Mouse (Mus musculus) gastrocnemius, postnatal 36 days (tissue): ENCODE data around the gene Tmtc2. TPM values are rescaled to one million over a fixed set of nuclear protein-coding genes. Genes with fewer than 3 reads are reported as not detected.

Experiments
- DNase-seq, 2 experiments: peaks; one replicate each; pipeline ENCODE4 v3.0.0; 2022
- intact Hi-C: fragments of 180-260 bp; cut with DNase I; formaldehyde crosslinking; loops from one replicate; pipeline ENCODE4 v1.15.1; 2025
- total RNA-seq, 2 experiments: library from RNA; stranded (reverse); gene quantifications; 2 replicates each; pipeline ENCODE4 v1.2.3; 2021

The Tmtc2 gene
- total RNA-seq, 2 experiments from 2014 or later, result 1.1 to 1.3 TPM

DNA sequence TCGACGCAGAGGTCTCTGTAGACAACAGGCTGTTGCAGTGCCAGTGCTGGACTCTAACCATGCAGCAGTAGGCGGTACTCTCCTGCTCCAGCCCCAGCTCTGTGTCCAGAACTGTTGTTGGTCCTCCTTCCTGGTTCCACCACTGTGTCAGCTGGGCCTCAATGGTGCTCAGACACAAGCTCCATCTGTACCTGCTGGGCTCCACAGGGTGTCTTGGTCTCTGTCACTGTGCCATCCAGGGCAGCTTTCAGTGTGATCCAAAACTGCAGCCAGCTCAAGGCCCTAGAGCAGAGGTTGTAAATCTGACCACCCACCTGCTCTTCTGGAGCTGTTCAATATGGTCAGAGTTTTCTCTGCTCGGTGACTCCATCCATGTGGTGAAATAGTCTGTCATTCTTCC, 68.2 kb downstream of the Tmtc2 start:
- intact Hi-C loops, result no loop called here
- no peak for DNase-seq

DNA sequence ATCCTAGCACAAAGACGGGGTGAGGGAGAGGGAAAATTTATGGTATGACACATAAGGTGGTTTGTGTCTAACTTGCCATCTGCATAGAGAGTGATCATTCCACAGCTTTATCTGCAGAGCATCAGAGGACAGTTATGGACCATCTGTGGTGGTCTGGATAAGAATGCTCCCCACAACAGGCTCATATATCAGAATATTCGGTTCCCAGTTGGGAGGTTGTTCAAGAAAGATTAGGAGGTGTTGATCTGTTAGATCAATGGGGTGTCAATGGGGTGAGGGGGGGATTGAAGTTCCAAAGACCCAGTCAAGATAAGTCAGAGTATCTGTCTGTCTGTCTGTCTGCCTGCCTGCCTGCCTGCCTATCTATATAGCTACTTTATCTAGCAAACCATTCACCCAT, 69.8 kb downstream of the Tmtc2 start:
- intact Hi-C loops, result no loop called here
- no peak for DNase-seq

DNA sequence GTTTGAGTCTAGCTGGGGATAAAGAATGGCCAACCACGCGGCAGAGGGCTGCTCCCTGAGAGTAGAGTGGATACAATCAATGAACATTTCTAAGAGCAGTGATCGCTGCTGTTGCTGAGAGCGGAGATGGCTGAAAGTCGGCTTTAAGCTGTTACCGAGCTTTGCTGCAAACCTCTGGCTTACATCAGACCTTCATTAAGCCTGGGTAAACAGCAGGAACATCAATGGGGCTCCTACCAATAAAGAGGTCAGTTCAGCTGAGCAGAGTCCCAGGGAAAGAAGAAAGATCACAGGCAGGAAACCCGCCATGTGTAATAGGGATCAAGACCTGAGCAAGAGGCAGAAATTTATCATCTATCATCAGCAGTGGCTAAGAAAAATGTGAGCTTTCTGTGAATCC, 72.5 kb downstream of the Tmtc2 start:
- intact Hi-C loops, result no loop called here
- no peak for DNase-seq

DNA sequence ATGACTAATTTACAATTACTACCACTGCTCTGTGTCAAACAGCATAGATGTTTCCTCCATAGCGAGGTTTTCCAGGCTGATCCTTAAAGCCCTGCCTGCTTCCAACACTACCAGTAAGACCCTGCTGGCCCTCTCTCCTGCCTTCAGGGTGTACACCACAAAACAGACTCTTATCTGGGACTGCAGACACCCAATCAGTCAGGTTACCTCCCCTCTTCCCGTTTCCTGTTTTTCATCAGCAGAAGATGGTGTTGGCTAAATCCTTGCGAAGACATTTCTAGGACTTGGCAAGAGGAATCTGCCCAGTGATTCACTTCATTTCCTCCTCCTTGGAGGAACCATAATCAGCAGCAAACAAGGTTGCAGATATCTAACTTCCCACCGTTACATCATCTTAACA, 73.8 kb downstream of the Tmtc2 start:
- DNase-seq, result no peak
- intact Hi-C loops, result no loop called here

DNA sequence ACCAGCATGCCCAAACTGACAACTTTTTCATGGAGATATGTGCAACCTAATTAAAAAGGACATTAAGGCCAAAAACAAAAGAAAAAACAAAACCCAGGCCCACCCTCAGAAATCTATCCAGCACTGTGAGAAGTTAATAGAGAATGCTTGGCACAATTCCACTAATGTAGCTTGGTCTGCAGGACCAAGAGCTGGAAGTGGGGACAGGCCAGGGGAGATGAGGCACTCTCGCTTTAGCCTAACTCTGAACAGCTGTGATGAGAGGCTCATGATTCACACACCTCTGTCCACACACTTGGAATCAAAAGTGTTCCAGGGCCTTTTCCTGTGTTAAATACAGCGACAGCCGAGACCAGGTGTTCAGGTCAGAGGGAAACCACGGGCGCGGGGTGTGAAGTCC, 79.0 kb downstream of the Tmtc2 start:
- intact Hi-C loops, result no loop called here
- DNase-seq, result no peak

DNA sequence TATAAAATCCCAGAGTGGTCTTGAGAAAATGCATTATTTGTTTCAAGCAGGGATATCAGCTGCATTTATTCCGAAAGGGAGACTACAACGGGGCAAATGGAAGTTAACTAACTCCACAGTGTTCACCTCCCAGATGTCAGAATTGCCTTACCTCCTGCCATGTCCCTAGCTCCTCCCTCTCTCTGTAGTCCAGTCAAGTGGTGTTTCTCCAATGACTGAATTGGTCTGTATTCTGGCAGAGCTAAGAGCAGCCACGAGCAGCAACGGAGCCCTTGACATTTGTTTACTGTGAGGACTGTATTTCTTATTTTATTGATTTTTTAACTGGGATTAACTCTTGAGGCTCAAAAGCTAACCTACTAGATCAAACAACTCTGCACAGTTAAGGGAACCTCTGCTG, 81.8 kb downstream of the Tmtc2 start:
- intact Hi-C loops, result no loop called here
- DNase-seq, result no peak

DNA sequence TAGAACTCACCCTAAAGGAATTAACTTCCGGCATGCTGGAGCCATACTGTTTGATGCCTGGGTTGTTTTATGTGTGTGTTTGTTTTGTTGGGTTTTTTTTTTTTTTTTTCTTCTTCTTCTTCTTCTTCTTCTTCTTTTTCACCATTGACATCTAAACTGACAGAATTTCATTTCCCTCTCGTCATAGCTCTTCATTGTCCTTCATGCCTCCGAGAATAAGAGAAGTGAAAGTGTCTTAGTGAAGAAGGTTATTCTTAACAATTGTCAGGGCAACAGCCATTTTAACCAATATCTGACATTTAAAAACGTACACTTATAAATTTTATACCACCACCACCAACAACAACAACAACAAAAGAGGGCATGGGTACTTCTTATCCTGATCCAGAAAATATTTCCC, 83.5 kb downstream of the Tmtc2 start:
- intact Hi-C loops, result no loop called here
- no peak for DNase-seq

DNA sequence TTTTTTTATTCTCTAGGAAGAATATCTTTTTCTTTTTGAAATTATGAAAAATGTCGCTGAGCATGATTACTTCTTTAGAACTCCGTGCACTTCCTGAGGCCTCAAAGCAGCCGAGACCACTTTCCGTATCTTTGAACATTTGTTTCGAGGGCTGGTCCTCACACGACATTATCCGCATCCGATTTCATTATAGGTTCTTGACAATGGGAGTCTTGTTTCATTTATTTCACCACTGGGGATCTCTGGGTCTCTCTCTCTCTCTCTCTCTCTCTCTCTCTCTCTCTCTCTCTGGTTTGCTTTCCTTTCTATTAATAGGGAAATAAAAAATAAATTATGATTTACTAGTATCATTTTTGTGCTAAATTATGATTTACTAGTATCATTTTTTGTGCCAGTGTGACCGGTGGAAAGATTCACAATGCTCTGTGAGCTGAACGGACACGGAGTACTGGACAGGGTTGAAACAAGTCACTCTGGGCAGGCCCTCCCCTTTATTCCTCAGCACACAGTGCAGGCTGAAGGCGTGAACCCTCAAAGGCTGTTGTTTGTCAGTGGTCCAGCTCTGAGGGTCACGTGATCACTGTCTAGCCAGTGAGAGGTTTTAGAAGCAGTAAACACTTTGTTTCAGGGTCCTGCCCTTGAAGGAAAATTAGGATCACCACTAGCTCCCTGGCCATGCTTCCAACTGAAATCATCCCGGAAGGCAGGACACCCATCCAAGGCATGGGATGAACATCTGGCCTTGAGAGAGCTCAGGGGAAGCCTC, 84.1 kb downstream of the Tmtc2 start:
- intact Hi-C loops, result no loop called here
- DNase-seq, result peak; percentile 67 to 84

DNA sequence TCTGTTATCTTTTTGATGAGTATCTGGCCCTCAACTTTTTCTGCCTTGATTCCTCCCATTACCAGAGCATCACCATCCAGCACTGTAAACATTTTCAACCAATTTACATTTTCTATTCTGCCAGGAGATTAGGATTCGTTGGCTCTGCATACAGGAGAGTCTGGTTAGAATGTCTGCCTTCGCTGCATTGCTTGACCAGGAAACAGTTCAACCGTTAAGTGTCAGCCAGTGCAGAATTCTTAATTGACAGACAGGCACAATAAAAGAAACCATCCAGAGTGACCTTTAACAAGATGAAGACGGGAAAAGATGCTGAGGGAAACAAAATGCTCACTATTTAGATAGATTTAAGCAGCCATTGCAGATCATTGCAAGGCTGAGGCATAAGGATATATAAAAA, 87.3 kb downstream of the Tmtc2 start:
- intact Hi-C loops, result no loop called here
- no peak for DNase-seq

DNA sequence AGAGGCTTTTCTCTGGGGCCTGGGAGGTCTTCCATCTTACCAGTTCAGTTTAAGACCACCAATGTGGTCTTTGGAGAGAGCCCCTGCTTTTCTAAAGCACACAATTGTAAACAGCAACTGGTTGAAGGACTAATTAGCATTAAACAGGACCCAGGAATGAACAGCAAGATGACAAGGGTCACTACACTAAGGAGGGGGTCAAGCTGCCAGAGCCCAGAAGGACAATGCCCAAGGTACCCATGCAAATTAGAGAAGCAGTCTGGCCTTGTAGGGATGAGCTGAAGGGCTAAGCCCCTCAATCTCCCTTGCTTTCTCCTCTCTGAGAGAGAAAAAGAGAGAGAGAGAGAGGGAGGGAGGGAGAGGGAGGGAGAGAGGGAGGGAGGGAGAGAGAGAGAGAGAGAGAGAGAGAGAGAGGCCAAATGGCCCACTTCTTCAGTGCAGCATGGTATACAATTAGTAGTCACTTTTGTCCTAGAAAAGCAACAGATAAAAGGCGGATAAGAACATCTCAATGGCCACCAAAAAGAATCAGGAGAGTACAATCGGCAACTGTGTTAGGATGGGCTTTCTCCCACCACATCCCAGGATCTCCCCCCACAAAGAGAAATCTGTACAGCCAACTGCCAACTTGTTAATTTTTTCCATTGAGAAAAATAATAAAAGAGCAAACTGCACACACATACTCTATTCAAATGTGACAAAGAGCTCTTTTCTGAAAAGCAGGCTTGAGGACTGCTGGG, 89.7 kb downstream of the Tmtc2 start:
- intact Hi-C loops, result no loop called here
- no peak for DNase-seq

DNA sequence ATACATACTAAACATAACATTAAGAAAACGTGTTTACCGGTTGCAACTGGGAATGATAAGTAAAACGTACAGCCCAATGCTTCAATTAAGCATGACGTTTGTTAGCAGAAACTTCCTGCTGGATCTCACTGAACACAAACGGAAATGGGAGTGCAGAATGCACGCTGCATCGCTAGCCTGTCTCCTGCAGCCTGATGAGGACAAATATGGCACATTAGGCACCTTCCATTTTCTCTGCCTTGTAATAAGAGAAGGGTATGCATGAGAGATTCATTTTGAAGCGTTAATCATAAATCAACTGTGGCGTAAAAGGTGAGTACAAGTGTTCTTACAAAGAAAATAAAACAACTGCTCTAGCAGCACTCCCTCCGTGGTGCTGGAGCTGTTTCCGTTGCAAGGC, 94.5 kb downstream of the Tmtc2 start:
- intact Hi-C loops, result no loop called here
- no peak for DNase-seq

DNA sequence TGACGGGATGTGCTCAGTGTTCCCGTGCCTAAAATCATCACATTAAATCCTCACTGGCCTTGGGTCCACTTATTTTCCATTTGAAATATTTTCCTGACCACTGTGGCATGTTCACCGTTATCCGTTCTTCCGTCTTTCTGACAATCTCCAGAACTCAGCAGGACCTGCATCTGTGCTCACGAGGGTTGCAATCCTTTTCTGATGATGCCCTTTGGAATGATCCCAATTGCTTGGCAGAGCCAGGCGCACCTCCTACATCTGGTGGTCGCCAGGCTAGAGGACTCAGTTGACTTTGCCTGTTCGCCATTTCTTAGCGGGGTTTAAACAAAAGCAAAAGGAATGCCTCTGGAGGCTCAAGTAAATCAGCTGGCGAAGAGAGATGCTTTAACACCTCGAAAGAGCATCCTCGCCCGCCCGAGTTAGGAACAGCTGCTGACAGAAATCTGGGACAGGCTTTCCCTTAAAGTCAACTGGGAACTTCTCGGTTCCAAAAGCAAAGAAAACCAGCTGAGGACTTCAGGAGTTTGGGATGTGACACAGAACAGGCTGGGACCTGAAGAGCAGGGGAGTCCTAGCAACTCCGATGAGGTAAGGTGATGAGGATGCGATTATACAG, 96.5 kb downstream of the Tmtc2 start:
- DNase-seq, result peak in 1 of 2 experiments; percentile 5
- intact Hi-C loops, result no loop called here

DNA sequence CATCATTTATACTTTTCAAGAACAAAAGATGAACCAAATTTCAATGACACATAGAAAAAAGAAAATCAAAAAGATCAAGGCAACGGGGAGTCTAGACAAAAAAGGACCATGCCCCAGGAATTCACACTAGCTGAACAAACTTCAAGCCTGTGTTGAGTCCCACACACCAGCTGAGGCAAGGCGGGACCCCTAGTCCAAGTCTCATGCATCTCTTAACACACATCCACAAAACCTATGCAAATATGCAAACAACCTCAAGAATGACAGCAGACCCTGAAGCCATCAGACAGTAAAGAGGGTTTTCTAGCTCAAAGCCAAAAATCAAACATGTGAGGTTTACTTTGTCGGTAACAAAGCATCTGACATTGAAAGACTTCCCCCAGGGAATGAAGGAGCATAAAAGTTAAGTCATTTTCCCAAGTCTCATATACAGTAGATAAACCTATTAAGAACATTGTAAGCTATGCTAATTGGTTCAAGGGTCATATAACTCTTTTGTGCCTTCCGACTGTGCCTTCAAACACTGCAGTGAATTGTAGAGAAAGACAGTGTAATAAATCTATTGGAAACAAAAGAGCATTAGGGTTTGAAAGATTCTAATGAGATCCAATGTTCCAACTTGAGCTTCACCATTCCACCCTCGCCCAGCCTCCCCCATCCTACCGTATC, 100.0 kb downstream of the Tmtc2 start:
- intact Hi-C loops, result no loop called here

DNA sequence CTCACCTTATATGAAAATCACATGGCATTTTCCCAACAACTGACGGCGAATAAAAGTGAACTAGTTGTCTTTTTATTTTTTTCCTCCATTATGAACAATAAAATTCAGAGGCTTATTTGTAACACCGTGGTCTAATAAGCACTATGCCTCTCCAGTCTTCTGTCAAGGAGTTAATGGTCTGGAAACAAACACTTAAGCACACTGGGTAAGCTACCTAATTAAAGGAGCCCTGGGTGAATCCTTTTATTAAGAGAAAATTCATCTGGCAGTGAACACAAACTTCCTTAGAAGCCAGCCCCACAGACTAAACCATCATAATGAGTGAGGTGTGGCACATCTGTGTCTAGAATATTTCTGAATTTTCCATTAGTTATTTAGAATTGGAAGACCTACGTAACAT, 109.9 kb downstream of the Tmtc2 start:
- DNase-seq, result no peak
- intact Hi-C loops, result no loop called here

More for the DNA sequence above, 100.0 kb downstream of the Tmtc2 start:
- no peak for DNase-seq

DNA sequence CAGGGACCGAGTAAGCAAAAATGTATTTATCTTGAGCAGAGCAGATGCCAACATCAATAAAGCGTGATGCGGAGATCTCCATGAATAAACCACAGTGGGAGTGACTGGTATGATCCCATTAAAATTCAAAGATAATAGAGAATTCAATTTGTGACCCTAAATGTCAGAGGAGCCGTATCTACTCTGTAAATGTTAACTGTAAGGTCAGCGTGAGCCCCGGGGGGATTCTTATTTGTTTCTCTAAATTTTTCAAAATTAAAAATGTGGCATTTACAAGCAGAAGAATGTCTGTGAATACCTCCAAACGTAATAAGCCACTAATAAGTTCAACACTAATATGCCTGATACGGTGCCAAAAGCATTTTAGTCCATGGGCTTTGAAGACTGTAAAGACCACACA, 120.8 kb downstream of the Tmtc2 start:
- intact Hi-C loops, result no loop called here
- no peak for DNase-seq

DNA sequence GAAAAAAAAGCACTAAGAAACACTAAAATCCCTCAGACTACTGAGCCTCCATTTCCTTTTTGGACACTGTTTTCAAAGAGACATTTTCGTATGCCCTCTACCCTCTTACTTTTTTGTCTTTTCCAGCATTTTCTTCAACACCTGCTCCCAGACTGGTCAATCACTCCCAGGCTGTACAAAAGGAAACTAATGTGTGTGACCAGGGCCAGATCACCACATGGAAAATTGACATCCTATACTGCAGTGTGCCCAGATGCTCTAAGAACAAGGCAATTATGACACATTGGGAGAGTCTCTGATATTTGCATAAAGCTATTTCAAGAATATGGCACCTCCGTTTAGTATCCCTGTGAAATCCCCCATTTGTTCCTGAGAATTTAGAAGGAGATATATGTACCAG, 127.1 kb downstream of the Tmtc2 start:
- DNase-seq, result no peak
- intact Hi-C loops, result no loop called here

DNA sequence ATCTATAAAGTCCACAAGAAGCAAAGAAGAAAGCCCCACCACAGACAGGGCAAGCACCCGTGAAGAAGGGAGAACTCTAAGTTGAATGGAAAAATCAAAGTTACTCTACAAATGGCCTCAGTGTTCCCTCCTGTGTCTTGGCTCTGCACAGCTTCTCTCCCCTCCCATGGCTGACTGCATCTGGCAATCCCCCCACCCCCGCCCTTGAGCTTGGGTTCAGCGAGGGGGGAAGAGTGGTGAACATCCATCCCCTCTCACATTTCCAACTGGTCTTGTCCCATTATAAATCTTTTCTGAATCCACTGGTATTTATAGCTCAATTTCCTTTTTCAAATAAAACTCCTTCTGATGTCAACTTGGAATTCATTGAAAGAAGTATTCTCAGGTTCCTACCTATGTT, 129.9 kb downstream of the Tmtc2 start:
- intact Hi-C loops, result no loop called here
- no peak for DNase-seq

DNA sequence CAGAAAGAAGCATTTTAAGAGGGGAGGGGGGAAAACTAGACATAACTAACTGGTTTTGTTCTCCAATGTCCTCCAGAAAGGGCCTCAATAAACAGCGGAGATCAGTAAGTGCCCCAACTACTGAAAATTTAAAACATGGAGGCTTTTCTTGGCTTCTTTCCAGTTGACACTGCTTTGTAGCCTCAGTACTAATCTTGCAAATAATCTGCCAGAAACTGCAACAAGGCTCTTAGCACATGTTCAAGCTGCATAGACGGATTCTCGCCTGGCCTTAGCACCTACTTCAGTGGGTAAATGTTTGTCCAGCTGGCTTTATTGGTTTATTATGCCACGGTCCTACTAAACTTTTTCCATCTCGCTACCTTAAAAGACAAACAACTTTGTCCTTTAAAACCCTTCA, 139.4 kb downstream of the Tmtc2 start:
- intact Hi-C loops, result no loop called here

DNA sequence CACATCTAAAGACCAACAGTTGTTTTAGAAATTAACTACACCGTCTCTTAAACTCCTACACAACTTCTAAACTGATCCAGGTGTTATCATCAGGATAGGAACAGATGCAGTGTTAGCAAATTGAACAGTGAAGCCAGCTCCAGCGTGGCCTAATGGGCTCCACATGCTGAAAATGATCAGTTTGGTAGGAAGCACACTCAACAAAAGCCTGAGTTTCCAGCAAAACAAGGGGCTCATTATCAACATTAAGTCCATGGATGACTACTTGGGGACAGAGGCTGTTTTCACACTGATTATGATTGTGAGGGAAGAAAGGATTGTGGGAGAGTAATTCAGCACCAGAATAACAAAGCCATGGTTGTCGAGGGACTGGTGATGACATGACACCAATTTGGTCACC, 143.4 kb downstream of the Tmtc2 start:
- intact Hi-C loops, result no loop called here
- no peak for DNase-seq

More for the DNA sequence above, 139.4 kb downstream of the Tmtc2 start:
- no peak for DNase-seq

DNA sequence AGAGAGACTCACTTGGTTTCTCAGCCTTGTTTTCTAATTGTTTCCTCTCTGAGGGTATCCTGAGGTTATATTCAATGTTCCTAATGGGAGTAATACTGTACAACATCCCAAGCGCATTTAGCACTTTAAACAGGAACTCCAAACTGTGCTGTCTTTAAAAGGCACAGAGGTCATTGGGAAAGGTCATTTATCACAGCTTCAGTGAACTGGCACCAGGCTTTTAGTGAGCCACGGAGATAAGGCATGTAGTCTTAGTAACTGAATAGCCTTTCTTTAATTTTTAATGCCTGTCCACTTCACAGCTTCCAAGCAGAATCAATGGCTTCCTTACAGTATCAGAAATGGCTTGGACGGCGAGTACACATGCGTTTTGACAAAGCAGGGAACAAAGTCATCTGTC, 144.0 kb downstream of the Tmtc2 start:
- intact Hi-C loops, result no loop called here

DNA sequence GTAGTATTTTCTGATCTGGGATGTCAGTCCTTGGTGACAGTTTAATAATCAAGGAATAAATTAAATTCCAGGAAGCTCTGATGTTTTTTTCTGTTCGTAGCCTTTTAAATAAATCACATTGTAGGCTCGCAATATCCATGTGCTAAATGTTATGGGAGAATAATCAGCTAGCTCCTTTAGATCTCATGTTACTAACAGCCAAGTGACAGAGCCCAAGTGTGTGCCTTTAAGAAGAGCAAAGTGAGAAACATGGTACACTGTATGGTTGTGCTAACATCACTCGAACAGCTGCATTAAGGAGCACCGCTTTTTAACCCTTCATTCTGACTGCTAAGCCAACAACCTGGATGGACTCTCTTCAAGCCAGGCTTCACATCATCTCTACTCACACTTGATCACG, 146.2 kb downstream of the Tmtc2 start:
- intact Hi-C loops, result no loop called here
- DNase-seq, result no peak

More for the DNA sequence above, 144.0 kb downstream of the Tmtc2 start:
- DNase-seq, result no peak
